ENCODE assay signal across 8 mouse cellular contexts in genomic region chr8:94861352-94861910, GRCm38 (mm10). TPM values are rescaled to one million over a fixed set of nuclear protein-coding genes. Genes with fewer than 3 reads are reported as not detected.
A peak's percentile ranks its signal among the peaks of the same experiment; 100 is the strongest.
DNase-seq lines count a peak whose midpoint lies in the region; ATAC-seq lines count a peak whose summit lies in the region.

No protein-coding gene starts in this region.

- peak; percentile 68 for ATAC-seq in erythroblast, adult 5-6 weeks (replicated peaks; ENCODE audit: low FRiP score, poor library complexity, severe bottlenecking)

- peak; percentile 71 for DNase-seq in gastrocnemius, adult 18-20 months (ENCODE audit: low spot score)
- DNase-seq in gastrocnemius, postnatal 25 days, result no peak
- peak; percentile 73 for DNase-seq in A20 (ENCODE audit: low read depth, low spot score)
- DNase-seq in adipocyte (ENCODE audit: low spot score), result peak; percentile 72
- peak; percentile 77 for DNase-seq in kidney, postnatal 14 days
- DNase-seq in mesoderm, embryonic 11.5 days (ENCODE audit: low read depth, low spot score), result peak; percentile 74
- DNase-seq in thymus, postnatal 25 days, result peak; percentile 63

RNA-seq across cellular contexts. Expression of gene Polr2c, which starts 4.2 kb away (rescaled TPM):
- 10 to 100 TPM; 48.9 to 56.7 TPM for total RNA-seq in gastrocnemius, adult 18-20 months (2021)
- 10 to 100 TPM; 42.9 to 44.1 TPM for total RNA-seq in gastrocnemius, postnatal 25 days (2021)
- 29.8 and 37.4 TPM in 2 replicates for total RNA-seq in erythroblast, adult 5-6 weeks (2015; ENCODE audit: low replicate concordance)
- 26.9 and 36.0 TPM in 2 replicates for total RNA-seq in erythroblast, adult 5-6 weeks (2017; ENCODE audit: low replicate concordance)

RNA-seq across cellular contexts. Expression of gene Dok4, which starts 14.7 kb away (rescaled TPM):
- total RNA-seq in gastrocnemius, adult 18-20 months (2021), result 1 to 10 TPM; 3.3 to 7.2 TPM
- total RNA-seq in gastrocnemius, postnatal 25 days (2021), result 1 to 10 TPM; 4.7 to 5.1 TPM
- 1.2 and 1.5 TPM in 2 replicates for total RNA-seq in erythroblast, adult 5-6 weeks (2015; ENCODE audit: low replicate concordance)
- total RNA-seq in erythroblast, adult 5-6 weeks (2017; ENCODE audit: low replicate concordance), result 4.0 and 6.0 TPM in 2 replicates

RNA-seq across cellular contexts. Expression of gene Ciapin1, which starts 23.3 kb away (rescaled TPM):
- 10 to 100 TPM; 30.8 to 38.8 TPM for total RNA-seq in gastrocnemius, adult 18-20 months (2021)
- total RNA-seq in gastrocnemius, postnatal 25 days (2021), result 10 to 100 TPM; 38.4 to 45.3 TPM
- 16.7 and 30.3 TPM in 2 replicates for total RNA-seq in erythroblast, adult 5-6 weeks (2015; ENCODE audit: low replicate concordance)
- total RNA-seq in erythroblast, adult 5-6 weeks (2017; ENCODE audit: low replicate concordance), result 27.0 and 27.2 TPM in 2 replicates

RNA-seq across cellular contexts. Expression of gene Coq9, which starts 23.3 kb away (rescaled TPM):
- 100 to 1,000 TPM; 392 to 399 TPM for total RNA-seq in gastrocnemius, adult 18-20 months (2021)
- total RNA-seq in gastrocnemius, postnatal 25 days (2021), result 100 to 1,000 TPM; 376 to 381 TPM
- total RNA-seq in erythroblast, adult 5-6 weeks (2015; ENCODE audit: low replicate concordance), result 4.4 and 10.7 TPM in 2 replicates
- total RNA-seq in erythroblast, adult 5-6 weeks (2017; ENCODE audit: low replicate concordance), result 27.3 and 54.5 TPM in 2 replicates

RNA-seq across cellular contexts. Expression of gene Ccl17, which starts 51.2 kb away (rescaled TPM):
- total RNA-seq in gastrocnemius, adult 18-20 months (2021), result not detected
- total RNA-seq in gastrocnemius, postnatal 25 days (2021), result not detected
- total RNA-seq in erythroblast, adult 5-6 weeks (2015; ENCODE audit: low replicate concordance), result not detected in 2 replicates
- total RNA-seq in erythroblast, adult 5-6 weeks (2017; ENCODE audit: low replicate concordance), result 0.77 TPM in 1 of 2 replicates, not detected in the other
